Mouse (Mus musculus) adrenal gland, adult 2 months (tissue): ENCODE results near the gene Cfap43. TPM values are rescaled to one million over a fixed set of nuclear protein-coding genes. Genes with fewer than 3 reads are reported as not detected.

Experiments
- DNase-seq: peaks from one replicate; pipeline ENCODE4 v3.0.0; 2021
- microRNA-seq, 2 experiments: library from miRNA; unstranded; fragments of <30 nt; microRNA quantifications; one replicate each; pipeline ENCODE4 v1.2.0; 2021
- polyA plus RNA-seq: library from polyadenylated mRNA; depleted of rRNA; stranded (reverse); fragments of >200 nt; gene quantifications from 2 replicates; pipeline ENCODE4 v1.2.3, GENCODE M21; 2012; rRNA removed
- total RNA-seq, 2 experiments: library from RNA; stranded (reverse); gene quantifications; 2 replicates each; pipeline ENCODE4 v1.2.3; 2021

Cfap43 gene
- total and polyA plus RNA-seq, 3 experiments: not detected

DNA sequence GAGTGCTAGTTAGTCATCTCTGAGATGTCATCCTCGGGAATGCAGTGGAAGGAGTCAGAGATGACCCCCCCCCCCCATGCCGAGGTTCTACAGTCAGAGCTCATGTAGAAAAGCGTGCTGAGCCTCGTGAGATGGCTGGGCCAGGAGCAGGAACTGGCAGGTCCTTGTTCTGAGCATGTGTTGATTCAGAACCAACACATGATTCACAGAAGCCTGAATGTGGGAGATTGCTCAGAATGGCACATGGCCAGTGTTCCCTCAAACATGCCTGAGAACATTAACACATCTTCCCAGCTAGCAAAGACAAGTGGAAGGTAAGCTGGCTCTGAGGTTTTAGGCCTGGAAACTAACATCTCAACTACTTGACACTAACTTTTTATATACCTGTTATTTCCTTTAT, 208.7 kb downstream of the Cfap43 start:
- peak; percentile 40 for DNase-seq

DNA sequence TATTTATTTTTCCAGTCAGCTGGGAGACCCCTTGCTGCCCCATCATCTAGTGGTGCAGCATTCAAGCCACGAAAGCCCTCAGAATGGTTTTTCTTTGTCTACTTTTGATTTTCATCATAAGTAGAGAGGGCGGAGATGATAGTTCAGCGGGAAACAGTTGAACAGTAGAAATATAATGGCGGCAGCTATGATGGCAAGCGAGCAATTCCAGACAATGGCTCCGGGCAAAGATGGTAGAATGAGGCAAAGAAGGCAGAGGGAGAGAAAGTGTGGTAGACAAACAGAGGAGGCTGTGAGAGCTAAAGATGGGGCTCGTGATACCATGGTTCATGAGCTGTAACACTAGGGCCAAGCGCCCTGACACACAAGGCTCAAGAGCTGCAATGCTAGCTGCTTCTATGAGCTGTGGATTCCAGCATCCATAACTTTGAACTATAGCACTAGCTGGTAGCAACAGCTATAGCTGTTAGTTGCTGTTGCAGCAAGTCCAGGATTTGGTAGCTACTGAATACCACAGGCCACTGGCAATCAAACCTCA, 213.2 kb downstream of the Cfap43 start:
- no peak for DNase-seq

DNA sequence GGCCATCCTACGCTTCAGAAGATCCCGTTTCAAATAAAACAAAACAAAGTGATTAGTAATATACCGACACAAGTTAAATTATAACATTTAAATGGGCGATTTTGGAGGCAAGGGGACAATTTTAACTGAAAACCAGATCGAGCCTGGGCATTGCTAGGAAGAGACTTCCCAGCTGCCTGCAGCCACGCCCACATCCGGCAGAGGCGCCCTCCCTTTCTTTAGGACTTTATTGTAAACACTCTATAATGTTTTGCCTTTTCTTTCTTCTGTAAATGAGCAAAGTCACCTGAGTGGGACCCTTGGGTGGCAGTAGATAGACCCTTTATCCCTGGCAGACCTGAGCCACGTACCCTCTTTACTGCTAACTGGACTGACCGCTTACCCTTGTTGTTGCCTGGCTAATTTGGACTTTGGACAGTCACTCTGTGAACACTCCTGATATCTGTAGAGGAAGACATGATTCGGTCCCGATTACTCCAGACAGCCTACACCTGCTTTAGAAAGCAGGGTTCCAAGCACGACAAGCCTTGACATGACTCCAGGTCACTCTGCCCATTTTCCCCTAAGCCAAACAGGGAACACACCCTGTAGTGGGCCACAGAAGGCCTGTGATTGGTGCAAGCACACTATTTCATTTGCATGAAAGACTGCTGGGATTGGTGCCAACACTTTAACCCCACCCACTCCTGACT, 213.9 kb downstream of the Cfap43 start:
- no peak for DNase-seq

DNA sequence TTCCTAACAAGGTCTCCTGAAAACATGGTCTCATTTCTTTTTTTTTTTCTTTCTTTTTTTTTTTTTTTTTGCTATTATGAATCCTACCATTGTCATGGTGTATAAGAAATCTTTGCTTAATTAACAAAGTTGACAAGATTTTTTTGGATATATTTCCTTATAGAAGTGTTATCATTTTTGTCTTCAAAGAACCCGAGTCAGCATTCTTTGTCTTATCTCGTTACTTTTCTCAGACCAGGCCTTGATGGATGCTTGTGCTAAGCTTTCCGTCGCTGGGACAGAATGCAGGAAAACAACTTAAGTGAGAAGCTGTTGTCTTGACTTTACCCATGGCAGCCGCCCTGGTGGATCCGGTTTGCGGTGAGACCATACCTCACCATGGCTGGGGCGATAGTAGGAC, 218.6 kb downstream of the Cfap43 start:
- no peak for DNase-seq

DNA sequence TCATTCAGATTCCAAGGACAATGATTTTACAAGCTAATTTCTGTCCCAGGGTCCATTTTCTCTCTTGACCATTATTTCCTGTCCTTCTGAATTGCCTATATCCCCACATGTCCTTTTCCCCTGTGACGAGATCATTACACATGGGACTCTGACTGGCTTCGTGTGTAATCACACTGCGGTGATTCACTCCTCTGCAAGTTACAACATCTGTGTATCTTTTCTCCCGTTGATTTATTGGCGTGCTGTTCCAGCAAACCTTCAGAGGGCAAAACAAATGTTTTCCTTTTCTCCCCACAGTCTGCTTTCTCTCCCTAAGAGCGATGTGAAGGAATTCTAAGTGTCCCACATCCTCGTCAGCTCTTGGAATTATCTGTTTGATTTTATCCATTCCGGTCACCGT, 219.3 kb downstream of the Cfap43 start:
- DNase-seq: peak; percentile 73

DNA sequence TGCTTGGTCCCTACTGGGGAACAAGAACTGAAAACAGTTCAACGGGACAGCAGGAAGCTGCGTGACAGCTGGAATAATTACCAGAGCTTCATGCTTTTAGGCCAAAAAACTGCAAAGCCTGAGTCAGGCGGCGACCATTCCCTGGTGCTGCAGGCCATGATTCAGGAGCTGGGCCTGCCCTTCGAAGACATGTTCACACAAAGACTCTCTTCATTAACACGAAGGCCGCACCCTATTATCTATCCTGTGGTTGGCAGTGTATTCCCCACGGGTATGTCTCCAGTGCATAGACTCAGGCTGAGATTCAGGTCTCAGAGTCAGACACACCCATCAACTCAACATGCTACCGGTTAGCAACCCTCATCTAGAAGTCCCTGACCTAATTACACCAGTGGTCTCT, 220.8 kb downstream of the Cfap43 start:
- no peak for DNase-seq

DNA sequence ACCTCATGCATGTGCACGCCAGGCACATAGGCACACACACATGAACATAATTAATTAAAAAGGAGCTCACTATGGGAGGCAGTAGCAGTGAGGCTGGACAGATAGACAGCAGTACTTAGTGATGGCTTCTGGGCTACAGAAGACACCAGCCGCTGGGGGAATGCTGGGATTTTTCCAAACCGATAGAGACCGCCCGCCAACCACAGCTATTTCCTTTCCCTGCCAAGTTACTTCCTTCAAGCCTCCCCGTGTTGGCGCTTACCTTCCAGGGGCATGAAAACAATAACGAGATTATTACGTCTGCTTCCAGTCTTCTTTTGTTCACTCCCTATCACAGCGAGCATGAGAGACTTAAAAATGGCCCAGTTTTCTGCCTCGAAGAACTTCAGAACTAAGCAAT, 222.0 kb downstream of the Cfap43 start:
- DNase-seq: no peak

DNA sequence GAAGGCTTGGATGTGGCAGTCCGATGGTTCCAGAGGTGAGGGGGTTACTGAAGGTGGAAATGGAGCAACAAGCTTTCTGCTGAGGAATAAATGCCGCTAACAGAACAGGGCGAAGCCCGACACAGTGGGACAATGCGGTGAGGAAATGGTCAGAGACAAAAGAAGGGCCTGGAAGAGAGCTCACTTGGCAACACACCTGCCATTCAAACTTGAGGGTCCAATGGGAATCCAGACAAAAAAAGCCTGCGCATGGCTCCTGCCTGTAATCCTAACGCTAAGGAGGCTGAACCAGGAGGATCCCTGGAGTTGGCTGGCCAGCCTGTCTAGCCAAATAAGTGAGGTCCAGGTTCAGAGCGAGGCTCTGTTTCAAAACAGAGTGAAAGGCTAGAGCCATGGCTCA, 222.7 kb downstream of the Cfap43 start:
- DNase-seq: no peak

DNA sequence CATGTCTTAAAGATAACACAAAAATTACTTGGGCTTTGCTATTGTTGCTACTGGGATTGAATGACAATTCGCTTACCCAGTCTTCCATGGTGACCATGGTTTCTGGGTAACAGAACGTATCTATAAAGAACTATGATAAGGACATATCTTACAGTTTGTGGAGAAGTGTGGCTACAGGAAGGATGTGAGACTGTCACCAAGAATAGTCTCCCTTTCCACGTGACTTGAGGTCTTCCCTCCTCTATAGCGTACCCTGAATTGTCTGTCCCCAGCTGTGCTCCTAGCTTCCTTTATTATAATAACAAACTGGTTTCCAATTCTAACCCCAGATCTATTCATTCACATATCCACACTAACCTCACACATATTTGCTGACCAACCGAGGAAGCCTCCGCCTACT, 223.4 kb downstream of the Cfap43 start:
- no peak for DNase-seq

DNA sequence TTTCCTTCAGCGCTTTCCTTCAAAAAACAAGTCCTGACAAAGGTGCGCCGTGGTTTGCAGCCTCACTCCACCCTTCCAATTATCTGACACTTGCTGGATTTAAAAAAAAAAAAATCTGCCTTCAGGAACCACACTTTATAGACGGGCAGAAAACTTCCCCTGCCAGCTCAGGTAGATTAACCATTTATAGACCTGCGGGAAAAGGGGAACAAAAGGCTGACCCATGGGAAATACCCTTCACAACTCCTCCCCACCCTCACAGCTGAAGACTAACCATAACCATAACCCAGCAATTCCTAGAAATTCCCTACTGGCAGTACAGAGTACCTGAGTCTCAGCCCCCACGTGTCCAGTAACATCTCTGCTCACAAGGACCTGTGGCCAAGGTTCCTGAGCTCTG, 227.1 kb downstream of the Cfap43 start, which contains the start of gene Col17a1:
Gene Col17a1, minus strand, starts transcription at position 101 of the 400 bp plus-strand sequence.
- DNase-seq: no peak

DNA sequence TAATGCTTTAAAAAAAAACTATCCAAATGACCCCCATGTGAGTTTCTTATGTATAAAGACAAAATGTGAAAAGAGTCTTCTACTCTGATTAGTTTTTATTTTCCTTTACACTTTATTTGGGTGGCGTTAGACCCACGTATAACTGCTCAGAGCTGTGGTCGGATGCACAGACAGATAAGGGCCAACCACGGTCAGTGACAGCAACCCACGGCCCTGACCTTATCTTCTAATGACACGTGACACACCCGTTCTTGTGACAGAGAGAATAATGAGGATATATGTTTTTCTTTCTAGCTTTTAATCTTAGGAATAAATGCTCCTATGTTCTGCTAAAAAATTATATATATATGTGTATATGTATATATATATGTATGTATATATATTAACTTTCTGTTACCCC, 229.5 kb downstream of the Cfap43 start:
- DNase-seq: peak; percentile 29

Small RNA genes lying within 50 kb of the gene (microRNA-seq; reads per million reads assigned to microRNA genes)
- gene Gm22240: 0.41 to 0.66 reads per million in 2 experiments
- 0.41 to 0.66 reads per million in 2 experiments for gene Mir8090

Other genes starting within 250 kb of the Cfap43 start
- not detected for gene Col17a1, start 227.2 kb downstream of the Cfap43 start, total RNA-seq
- gene Col17a1, start 227.2 kb downstream of the Cfap43 start, polyA plus RNA-seq: 0.03 and 0.16 TPM in 2 replicates
- 10 to 100 TPM; 88.4 to 89.9 TPM for gene Sfr1, start 187.6 kb downstream of the Cfap43 start, total RNA-seq
- 45.7 and 62.8 TPM in 2 replicates for gene Sfr1, start 187.6 kb downstream of the Cfap43 start, polyA plus RNA-seq
- gene Gsto1, start 64.3 kb downstream of the Cfap43 start, total RNA-seq: 100 to 1,000 TPM; 111 to 151 TPM
- 64.5 and 72.3 TPM in 2 replicates for gene Gsto1, start 64.3 kb downstream of the Cfap43 start, polyA plus RNA-seq
- 1 to 10 TPM; 2.1 to 3.2 TPM for gene Gsto2, start 53.8 kb downstream of the Cfap43 start, total RNA-seq
- gene Gsto2, start 53.8 kb downstream of the Cfap43 start, polyA plus RNA-seq: 0.37 and 0.61 TPM in 2 replicates
- 10 to 100 TPM; 18.5 to 19.0 TPM for gene Itprip, start within 50 bp of the Cfap43 start, total RNA-seq
- gene Itprip, start within 50 bp of the Cfap43 start, polyA plus RNA-seq: 9.8 and 12.8 TPM in 2 replicates
- not detected for gene Cfap58, start 18.4 kb upstream of the Cfap43 start, total RNA-seq
- not detected in 2 replicates for gene Cfap58, start 18.4 kb upstream of the Cfap43 start, polyA plus RNA-seq